Mouse (Mus musculus): ENCODE data around the gene Arl3. TPM values are rescaled to one million over a fixed set of nuclear protein-coding genes. Genes with fewer than 3 reads are reported as not detected.
A peak's percentile ranks its signal among the peaks of the same experiment; 100 is the strongest.
"Not testable (repeated sequence)": the region's sequence is repeated elsewhere in the genome, so short reads cannot be mapped to it uniquely, and the experiment has no call there.

Gene Arl3
- total RNA-seq, 1 experiment from 2014 or later: 26.3 TPM

DNA sequence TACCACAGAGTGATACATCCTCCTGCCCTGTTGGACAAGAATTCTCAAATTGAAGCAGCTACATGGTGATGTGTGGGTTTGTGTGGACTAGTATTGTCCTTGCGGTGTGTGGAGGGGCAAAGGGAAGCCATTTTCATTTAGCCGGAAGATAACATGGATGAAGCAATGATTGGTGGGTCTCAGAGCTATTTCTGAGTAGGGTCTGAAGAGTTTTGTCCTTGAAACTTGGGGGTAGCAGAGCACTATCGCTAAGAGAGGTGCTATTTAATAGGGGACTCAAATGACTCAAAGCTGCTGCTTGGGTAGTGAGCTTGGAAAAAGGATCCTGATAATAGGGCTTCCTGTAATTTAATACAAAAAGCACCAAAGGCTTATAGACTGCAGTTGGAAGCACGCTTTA is 25.2 kb upstream of the Arl3 start:
- ATAC-seq (ENCODE audit: extremely low read depth, insufficient number of reproducible peaks, low FRiP score, poor library complexity, severe bottlenecking): no peak

- no peak for ATAC-seq (ENCODE audit: extremely low read depth, insufficient number of reproducible peaks, low FRiP score, poor library complexity, severe bottlenecking)
Measured at GRCm38 (mm10) chr19:46592751-46593439, 19.9 kb upstream of the Arl3 start.

DNA sequence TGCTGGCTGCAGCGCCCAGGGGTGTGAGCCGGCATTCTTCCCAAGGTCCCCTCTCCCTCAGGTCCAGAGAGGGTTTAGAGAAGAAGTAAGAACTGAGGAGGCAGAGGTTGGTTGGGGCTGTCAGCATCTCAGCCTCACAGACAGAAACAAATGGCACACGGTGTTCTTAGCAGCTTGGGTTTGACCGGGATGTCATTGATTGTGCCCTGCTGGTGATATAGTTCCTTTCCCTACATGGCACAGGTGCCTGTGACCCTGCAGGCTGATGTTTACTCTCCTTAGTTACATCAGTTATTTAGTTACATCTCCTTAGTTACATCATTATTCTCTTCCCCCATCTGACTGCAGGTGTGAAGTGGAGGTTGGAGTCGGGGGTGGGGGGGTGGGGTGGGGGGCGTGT is 18.6 kb upstream of the Arl3 start:
- ATAC-seq (ENCODE audit: extremely low read depth, insufficient number of reproducible peaks, low FRiP score, poor library complexity, severe bottlenecking): no peak

- ATAC-seq (ENCODE audit: extremely low read depth, insufficient number of reproducible peaks, low FRiP score, poor library complexity, severe bottlenecking): peak; percentile 81; the same call in 1 of the 2 replicates
Measured at GRCm38 (mm10) chr19:46587823-46588508, 15.0 kb upstream of the Arl3 start.

- no peak for ATAC-seq (ENCODE audit: extremely low read depth, insufficient number of reproducible peaks, low FRiP score, poor library complexity, severe bottlenecking)
Measured at GRCm38 (mm10) chr19:46575196-46575595, 2.2 kb upstream of the Arl3 start.

GRCm38 (mm10) chr19:46573990-46574389 is 992 bp upstream of the Arl3 start:
- no peak for ATAC-seq (ENCODE audit: extremely low read depth, insufficient number of reproducible peaks, low FRiP score, poor library complexity, severe bottlenecking)

GRCm38 (mm10) chr19:46572548-46572947 is 450 bp downstream of the Arl3 start:
- ATAC-seq (ENCODE audit: extremely low read depth, insufficient number of reproducible peaks, low FRiP score, poor library complexity, severe bottlenecking): no peak

- ATAC-seq (ENCODE audit: extremely low read depth, insufficient number of reproducible peaks, low FRiP score, poor library complexity, severe bottlenecking): no peak
Measured at GRCm38 (mm10) chr19:46571878-46572244, 1.1 kb downstream of the Arl3 start.

- not testable (repeated sequence) for ATAC-seq (ENCODE audit: extremely low read depth, insufficient number of reproducible peaks, low FRiP score, poor library complexity, severe bottlenecking)
Measured at GRCm38 (mm10) chr19:46571211-46571877, 1.7 kb downstream of the Arl3 start.

GRCm38 (mm10) chr19:46564043-46564462 is 8.9 kb downstream of the Arl3 start:
- ATAC-seq (ENCODE audit: extremely low read depth, insufficient number of reproducible peaks, low FRiP score, poor library complexity, severe bottlenecking): no peak

DNA sequence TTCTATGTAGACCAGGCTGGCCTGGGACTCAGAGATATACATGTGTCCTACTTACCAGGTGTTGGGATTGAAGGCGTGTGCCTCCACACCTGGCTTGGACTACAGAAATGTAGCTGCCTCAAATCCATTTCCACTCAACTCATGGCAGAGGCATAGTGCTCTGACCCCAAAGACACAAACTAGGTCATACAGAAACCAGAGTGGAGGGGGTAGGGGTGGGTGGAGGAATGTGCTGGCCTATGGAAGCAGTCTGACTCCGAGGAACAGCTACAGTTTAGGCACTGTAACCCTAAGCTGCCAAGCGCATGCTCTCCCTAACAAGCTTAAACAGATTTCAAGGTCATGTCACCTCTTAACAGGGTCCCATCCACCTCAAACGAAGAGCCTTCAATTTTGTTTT is 9.4 kb downstream of the Arl3 start:
- ATAC-seq (ENCODE audit: extremely low read depth, insufficient number of reproducible peaks, low FRiP score, poor library complexity, severe bottlenecking): no peak

DNA sequence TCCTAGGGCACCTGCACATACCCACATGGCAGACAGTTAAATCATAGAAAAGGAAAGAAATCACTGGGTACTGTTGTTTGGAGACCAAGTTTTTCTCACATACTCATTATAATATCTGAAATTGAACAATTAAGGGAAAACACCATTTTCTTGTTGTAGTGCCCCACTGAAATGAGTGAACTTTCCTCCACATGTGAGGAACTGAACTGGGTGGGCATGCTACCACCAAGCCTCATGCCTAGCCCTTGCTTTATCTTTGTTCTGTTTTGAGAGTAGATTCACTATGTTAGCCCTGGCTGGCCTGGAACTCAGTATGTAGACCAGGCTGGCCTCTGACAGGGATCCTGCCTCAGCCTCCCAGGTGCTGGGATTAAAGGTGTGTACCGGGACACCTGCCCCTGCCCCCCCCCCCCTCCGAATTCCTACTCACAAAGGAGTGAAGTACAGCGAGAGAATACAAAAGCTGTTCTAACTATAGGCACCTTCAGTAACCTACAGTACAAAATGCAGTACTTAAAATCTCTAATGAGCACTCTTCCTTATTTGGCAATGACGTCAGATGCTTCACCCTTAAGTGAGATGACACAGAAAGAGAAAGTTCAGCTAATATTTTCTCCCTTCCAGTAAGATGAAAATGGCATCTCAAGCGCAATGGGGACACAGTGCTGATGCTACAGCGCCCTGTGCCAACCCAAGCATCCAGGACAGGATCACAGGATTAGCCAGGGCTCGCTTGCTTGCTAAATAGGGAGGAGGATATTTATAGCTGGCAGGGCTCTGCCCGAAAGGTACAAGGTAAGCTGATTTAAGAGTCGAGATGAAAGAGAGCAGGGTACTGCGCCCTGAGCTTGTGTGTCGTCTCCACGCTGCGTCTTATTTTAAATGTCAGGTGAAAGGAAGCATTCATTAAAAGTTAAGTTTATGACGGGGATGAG is 10.2 kb downstream of the Arl3 start:
- no peak for ATAC-seq (ENCODE audit: extremely low read depth, insufficient number of reproducible peaks, low FRiP score, poor library complexity, severe bottlenecking)

DNA sequence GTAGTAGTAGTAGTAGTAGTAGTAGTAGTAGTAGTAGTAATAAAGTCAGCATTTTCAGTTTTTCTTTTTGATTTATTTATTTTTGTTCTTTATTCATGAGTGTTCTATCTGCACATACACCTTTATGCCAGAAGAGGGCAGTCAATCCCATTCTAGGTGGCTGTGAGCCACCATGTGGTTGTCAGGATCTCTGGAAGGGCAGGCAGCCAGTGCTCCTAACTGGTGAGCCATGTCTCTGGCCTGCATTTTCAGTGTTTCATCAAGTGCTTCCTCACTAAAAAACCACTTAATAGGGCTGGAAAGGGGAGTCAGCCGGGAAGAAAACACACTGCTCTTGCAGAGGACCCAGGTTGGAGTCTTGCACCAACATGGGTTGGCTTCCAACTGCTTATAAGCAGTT is 10.9 kb downstream of the Arl3 start:
- ATAC-seq (ENCODE audit: extremely low read depth, insufficient number of reproducible peaks, low FRiP score, poor library complexity, severe bottlenecking): peak; percentile 66; the same call in 1 of the 2 replicates

DNA sequence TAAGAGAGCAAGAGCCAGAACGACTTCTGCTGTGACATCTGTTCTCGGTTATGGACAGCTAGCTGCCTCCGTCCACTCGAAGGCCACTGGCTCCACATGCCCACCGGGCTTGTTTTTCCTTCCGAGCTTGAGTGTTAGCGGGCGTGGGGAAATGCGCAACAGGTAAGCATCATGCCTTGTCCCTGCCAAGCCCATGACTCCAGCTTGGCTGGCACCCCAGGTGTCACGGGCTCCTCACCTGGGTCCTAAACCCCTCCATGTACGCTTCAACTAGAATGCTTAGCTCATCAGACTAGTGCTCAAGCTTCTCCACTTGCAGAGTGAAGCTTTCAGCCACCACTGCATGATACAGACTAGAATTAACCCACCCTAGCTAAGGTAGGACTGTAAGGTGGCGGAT is 14.4 kb downstream of the Arl3 start:
- no peak for ATAC-seq (ENCODE audit: extremely low read depth, insufficient number of reproducible peaks, low FRiP score, poor library complexity, severe bottlenecking)

DNA sequence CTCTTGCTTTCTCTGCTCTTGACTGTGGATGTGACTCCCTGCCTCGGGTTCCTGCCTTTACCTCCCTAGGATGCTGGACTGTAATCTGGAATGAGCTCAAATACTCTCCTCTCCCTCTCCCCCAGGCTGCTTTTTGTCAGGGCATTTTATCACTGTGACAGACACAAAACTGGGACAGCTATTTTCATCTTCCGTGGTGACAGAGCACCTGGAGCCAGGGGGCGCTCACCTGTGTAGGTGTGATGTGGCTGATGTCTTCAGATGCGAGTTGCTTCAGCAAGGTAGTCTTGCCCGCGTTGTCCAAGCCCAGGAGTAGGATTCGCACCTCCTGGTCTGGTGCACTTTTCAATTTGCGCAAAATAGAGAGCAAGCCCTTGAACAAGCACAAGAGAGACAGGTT is 15.0 kb downstream of the Arl3 start:
- no peak for ATAC-seq (ENCODE audit: extremely low read depth, insufficient number of reproducible peaks, low FRiP score, poor library complexity, severe bottlenecking)

DNA sequence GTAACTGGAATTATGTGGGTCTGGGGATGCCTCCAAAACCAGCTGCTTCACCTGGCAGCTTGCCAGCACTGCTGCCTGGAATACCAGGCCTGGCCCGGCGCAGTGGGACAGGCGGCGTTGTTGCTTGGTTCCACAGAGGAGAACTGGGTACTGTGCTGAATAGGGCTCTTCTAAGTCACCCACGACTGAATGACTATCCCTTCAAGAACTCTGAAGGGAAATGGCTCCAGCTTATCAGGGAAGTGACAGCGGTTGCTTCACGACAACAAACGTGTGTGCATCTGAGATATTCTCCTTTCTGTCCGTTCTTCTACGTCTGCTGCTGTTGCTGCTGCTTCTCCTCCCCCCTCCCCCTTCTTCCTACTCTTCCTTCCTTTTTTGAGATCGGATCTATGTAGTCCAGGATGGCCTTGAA is 19.4 kb downstream of the Arl3 start:
- no peak for ATAC-seq (ENCODE audit: extremely low read depth, insufficient number of reproducible peaks, low FRiP score, poor library complexity, severe bottlenecking)

DNA sequence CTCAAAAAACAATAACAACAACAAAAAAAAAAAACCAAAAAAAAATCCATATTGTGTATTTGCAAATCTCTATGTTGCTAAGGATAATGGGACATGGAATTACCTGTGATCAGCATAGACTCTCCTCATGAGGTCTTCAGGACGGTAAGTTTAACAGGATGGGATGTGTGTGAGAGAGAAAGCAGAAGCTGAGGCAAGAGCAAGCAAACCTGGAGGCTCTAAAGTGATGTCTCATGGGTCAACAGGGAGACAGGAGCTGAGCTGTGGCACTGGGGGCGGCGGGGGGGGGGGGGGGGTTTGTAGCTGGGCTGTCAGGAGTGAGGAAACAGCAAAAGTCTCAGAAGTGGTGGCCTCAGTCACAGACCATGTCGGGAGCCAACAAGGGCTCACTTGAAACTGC is 20.5 kb downstream of the Arl3 start:
- ATAC-seq (ENCODE audit: extremely low read depth, insufficient number of reproducible peaks, low FRiP score, poor library complexity, severe bottlenecking): no peak

GRCm38 (mm10) chr19:46550385-46550784 is 22.6 kb downstream of the Arl3 start:
- ATAC-seq (ENCODE audit: extremely low read depth, insufficient number of reproducible peaks, low FRiP score, poor library complexity, severe bottlenecking): no peak

DNA sequence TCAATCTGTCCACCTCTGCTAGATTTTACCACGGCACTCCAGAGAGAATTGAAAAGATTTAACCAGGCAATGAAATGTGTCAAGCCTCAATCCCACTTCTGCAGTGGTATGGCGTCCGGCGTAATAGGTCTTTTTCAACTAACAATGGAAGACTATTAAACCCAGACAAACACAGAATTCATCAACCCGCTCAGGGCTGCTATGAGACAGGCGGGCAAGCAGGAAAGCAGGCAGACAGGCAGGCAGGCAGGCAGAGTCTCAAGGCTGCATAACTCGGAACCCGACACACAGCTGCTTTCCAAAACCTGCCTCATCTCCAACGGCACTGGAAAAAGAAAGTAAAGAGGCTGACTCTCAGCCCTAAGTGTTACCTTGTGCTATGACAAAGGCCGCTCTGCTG is 24.9 kb downstream of the Arl3 start:
- no peak for ATAC-seq (ENCODE audit: extremely low read depth, insufficient number of reproducible peaks, low FRiP score, poor library complexity, severe bottlenecking)
